Mouse (Mus musculus) E14TG2a.4 (cell line): ENCODE data around the gene Tmem18.

Experiments used
- CTCF ChIP-seq: conservative IDR thresholded peaks from 2 replicates; pipeline ENCODE4 v1.5.1; 2014; ENCODE audit warnings: low read length
- POU5F1 ChIP-seq: IDR thresholded peaks from 2 replicates; pipeline ENCODE4 v1.6.1; 2014; ENCODE audit warnings: low read length, borderline replicate concordance

- TF ChIP-seq CTCF, result no peak
- TF ChIP-seq POU5F1, result no peak
These were observed 50.3 kb downstream of the Tmem18 start for GRCm38 (mm10) chr12:30634534-30634933.
